Mouse (Mus musculus): ENCODE measurements around the gene Vps37c.
A peak's percentile ranks its signal among the peaks of the same experiment; 100 is the strongest.

The Vps37c gene

DNA sequence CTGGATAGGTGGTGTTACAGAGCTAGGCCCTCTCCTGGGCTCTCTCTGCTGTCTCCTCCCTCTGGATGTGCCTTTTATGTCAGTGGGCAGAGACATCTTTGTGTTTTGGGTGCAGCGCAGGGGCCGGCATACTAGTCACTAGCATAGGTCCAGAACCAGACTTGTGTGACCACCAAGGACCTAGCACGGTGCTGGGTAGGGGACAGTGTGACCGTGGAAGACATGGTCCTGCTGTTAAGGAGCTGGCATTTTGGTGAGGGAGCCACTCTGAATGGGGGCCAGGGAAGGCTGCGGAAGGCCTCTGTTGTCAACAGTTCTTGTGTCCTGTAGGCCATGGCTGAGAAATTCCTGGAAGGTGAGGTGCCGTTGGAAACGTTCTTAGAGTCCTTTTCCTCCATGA, 23.7 kb downstream of the Vps37c start:
- TF ChIP-seq NANOG (IDR thresholded peaks at IDR 0.05; ENCODE audit: borderline replicate concordance, low read length) (no peak), CTCF (conservative IDR thresholded peaks at IDR 0.05; ENCODE audit: low read length) (no peak)

DNA sequence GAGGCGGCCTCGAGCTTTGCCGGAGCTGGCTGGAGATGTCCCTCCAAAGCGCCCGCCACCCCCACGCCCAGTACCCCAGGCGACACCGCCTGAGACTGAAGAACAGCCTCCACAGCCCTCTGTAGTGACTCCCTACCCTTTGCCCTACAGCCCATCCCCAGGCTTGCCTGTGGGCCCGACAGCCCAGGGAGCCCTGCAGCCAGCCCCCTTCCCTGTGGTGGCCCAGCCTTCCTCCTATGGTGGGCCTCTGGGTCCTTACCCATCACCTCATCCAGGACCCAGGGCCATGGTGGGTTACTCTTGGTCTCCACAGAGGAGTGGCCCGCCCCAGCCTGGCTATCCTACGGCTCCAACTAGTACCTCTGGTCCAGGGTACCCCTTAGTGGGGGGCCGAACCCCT, 24.1 kb downstream of the Vps37c start:
- peaks cover 52% of the 10 kb centered on the region for H3K36me3 ChIP-seq (ENCODE audit: insufficient read depth, low read length)
- H3K4me3 ChIP-seq (replicated peaks; ENCODE audit: low read length): no peak overlapping the region
- H3K27me3 ChIP-seq (ENCODE audit: insufficient read depth, low read length): no peaks in the 10 kb centered on the region
- TF ChIP-seq NANOG (IDR thresholded peaks at IDR 0.05; ENCODE audit: borderline replicate concordance, low read length): no peak
- TF ChIP-seq POU5F1 (IDR thresholded peaks at IDR 0.05; ENCODE audit: borderline replicate concordance, low read length): no peak
- TF ChIP-seq CTCF (conservative IDR thresholded peaks at IDR 0.05; ENCODE audit: low read length): no peak
- no peaks in the 10 kb centered on the region for H3K9me3 ChIP-seq (ENCODE audit: low read length)
- H3K4me1 ChIP-seq (replicated peaks; ENCODE audit: low read depth, low read length): peaks cover 42% of the 10 kb centered on the region

More for the DNA sequence above, 23.7 kb downstream of the Vps37c start:
- no peaks in the 10 kb centered on the region for H3K27me3 ChIP-seq (ENCODE audit: insufficient read depth, low read length)
- H3K4me3 ChIP-seq (replicated peaks; ENCODE audit: low read length): no peak overlapping the region
- H3K36me3 ChIP-seq (ENCODE audit: insufficient read depth, low read length): peaks cover 56% of the 10 kb centered on the region
- H3K4me1 ChIP-seq (replicated peaks; ENCODE audit: low read depth, low read length): peaks cover 47% of the 10 kb centered on the region
- H3K9me3 ChIP-seq (ENCODE audit: low read length): no peaks in the 10 kb centered on the region

DNA sequence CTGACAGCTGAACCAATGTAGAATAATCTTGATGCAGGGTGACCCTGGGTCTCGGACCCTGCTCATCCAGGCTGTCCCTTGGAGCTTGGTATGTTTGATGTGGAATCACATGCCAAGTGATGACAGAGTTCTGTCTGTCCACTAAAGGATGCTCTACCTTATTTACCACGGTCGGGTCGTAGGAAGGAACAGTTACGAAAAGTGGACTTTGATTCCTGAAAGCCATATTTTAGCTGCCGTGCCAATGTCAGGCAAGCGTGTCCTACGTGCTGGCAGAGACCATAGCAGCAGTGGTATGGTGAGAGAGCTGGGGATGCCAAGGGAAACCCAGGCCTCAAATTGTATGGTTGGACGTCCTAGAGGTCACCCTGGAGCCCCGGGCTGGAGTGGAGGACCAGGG, 25.0 kb downstream of the Vps37c start:
- H3K27me3 ChIP-seq (ENCODE audit: insufficient read depth, low read length): no peaks in the 10 kb centered on the region
- TF ChIP-seq POU5F1 (IDR thresholded peaks at IDR 0.05; ENCODE audit: borderline replicate concordance, low read length) (no peak), NANOG (IDR thresholded peaks at IDR 0.05; ENCODE audit: borderline replicate concordance, low read length) (no peak), CTCF (conservative IDR thresholded peaks at IDR 0.05; ENCODE audit: low read length) (no peak)
- no peak overlapping the region for H3K4me3 ChIP-seq (replicated peaks; ENCODE audit: low read length)
- H3K36me3 ChIP-seq (ENCODE audit: insufficient read depth, low read length): peaks cover 43% of the 10 kb centered on the region
- peaks cover 38% of the 10 kb centered on the region for H3K4me1 ChIP-seq (replicated peaks; ENCODE audit: low read depth, low read length)
- H3K9me3 ChIP-seq (ENCODE audit: low read length): no peaks in the 10 kb centered on the region

DNA sequence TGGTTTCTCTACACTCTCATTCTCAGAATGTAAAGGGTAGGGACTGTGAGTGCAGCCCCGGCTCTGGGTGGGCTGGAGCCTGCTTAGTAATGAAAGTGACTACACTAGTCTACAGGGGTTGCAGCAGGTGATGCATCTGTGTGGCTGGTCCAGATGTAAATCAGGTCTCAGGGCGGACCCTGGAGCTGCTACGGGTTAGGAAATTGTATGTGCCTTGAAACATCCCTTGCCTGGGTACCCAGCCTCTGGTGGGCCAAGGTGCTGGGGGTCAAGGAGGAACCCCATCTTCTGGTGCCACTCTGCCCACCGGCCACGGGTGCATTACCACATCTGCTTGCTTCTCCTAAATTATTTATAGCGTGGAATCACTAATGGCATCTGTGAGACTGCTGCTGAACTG, 25.6 kb downstream of the Vps37c start:
- Histone ChIP-seq H3K4me3 (replicated peaks; ENCODE audit: low read length) (no peak overlapping the region), H3K36me3 (ENCODE audit: insufficient read depth, low read length) (peaks cover 43% of the 10 kb centered on the region), H3K27me3 (ENCODE audit: insufficient read depth, low read length) (no peaks in the 10 kb centered on the region), H3K9me3 (ENCODE audit: low read length) (no peaks in the 10 kb centered on the region), H3K4me1 (replicated peaks; ENCODE audit: low read depth, low read length) (peaks cover 32% of the 10 kb centered on the region)
- no peak for TF ChIP-seq POU5F1 (IDR thresholded peaks at IDR 0.05; ENCODE audit: borderline replicate concordance, low read length)
- no peak for TF ChIP-seq NANOG (IDR thresholded peaks at IDR 0.05; ENCODE audit: borderline replicate concordance, low read length)
- TF ChIP-seq CTCF (conservative IDR thresholded peaks at IDR 0.05; ENCODE audit: low read length): no peak

DNA sequence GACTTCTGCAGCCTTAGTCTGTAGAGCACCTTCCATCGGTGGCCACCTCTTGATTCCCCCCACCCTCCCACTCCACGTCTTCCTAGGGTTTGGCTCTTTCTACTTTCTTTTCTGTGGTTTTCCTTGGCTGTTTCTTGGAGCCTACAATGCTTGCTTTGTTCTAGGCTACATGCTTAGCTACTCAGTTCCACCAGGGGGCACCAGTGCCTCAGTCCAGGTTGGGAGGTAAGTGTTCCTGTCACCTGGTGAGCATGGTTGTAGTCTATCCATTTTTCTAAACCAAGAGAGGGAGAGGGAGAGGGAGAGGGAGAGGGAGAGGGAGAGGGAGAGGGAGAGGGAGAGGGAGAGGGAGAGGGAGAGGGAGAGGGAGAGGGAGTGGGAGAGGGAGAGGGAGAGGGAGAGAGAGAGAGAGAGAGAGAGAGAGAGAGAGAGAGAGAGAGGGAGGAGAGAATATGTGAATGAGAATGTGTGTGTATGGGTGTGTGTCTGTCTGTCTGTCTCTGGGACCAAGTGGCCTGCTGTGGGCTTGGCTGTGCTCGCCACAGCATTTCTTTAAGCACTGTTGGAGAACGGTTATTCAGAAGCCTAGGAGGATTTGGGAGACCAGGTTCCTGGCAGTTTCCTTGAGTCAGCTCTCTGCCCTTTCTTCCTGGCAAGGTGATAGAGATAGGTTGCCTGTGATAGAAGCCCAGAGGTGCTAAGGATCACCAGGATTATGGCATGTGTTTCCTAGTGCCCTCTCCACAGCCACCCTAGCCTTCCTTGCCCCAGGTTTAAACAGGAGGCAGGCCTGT, 26.3 kb downstream of the Vps37c start:
- Histone ChIP-seq H3K9me3 (ENCODE audit: low read length) (no peaks in the 10 kb centered on the region), H3K4me3 (replicated peaks; ENCODE audit: low read length) (no peak overlapping the region), H3K27me3 (ENCODE audit: insufficient read depth, low read length) (no peaks in the 10 kb centered on the region; the same call in 1 of the 2 replicates), H3K4me1 (replicated peaks; ENCODE audit: low read depth, low read length) (peaks cover 30% of the 10 kb centered on the region), H3K36me3 (ENCODE audit: insufficient read depth, low read length) (peaks cover 43% of the 10 kb centered on the region)
- TF ChIP-seq CTCF (conservative IDR thresholded peaks at IDR 0.05; ENCODE audit: low read length): peak; percentile 84
- no peak for TF ChIP-seq NANOG (IDR thresholded peaks at IDR 0.05; ENCODE audit: borderline replicate concordance, low read length)

DNA sequence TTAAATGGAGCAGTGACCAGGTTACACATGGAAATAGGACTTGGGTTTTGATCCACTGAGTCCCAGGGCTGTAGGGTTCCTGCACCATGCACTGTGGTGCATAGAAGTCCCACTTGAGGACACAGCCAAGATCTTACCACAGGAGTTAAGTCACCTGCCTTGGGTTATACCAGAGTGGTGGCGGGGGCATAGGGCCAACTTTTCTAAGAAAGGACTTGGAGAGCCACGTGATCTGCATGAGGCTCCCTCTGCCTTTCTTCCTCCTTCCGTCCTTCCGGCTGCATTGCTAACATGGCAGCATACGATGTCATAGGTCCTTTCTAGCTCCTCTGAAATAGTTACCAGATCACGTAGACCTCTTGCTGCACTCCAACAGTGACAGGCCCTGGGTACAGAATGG, 26.9 kb downstream of the Vps37c start:
- Histone ChIP-seq H3K27me3 (ENCODE audit: insufficient read depth, low read length) (no peaks in the 10 kb centered on the region; the same call in 1 of the 2 replicates), H3K4me3 (replicated peaks; ENCODE audit: low read length) (no peak overlapping the region), H3K4me1 (replicated peaks; ENCODE audit: low read depth, low read length) (peaks cover 31% of the 10 kb centered on the region), H3K9me3 (ENCODE audit: low read length) (no peaks in the 10 kb centered on the region), H3K36me3 (ENCODE audit: insufficient read depth, low read length) (peaks cover 38% of the 10 kb centered on the region)
- TF ChIP-seq CTCF (conservative IDR thresholded peaks at IDR 0.05; ENCODE audit: low read length) (no peak), POU5F1 (IDR thresholded peaks at IDR 0.05; ENCODE audit: borderline replicate concordance, low read length) (no peak), NANOG (IDR thresholded peaks at IDR 0.05; ENCODE audit: borderline replicate concordance, low read length) (no peak)

DNA sequence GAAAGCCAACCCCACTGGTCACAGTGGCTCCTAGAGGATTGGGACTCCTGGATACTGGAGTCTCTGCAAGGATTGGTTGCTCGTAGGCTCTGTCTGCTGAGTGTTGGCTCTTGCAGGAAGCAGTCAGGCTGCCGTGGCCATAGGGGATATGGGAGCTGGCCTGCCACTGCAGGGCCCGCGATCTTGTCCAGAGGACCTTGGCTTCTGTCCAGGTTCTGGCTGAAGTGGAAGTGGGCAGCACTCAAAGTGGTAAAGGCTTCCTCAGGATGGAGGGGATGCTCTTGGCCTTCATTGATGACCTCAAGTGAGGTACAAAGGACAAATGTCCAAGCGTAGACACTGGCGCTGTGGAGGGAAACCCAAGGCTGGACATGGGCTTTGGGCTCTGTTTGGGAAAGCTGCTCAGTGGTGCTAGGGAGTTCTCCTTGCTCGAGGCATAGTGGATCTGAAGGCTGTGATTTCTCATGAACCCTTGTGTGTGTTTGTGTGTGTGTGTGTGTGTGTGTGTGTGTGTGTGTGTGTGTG, 29.8 kb downstream of the Vps37c start:
- TF ChIP-seq NANOG (IDR thresholded peaks at IDR 0.05; ENCODE audit: borderline replicate concordance, low read length) (no peak), POU5F1 (IDR thresholded peaks at IDR 0.05; ENCODE audit: borderline replicate concordance, low read length) (no peak), CTCF (conservative IDR thresholded peaks at IDR 0.05; ENCODE audit: low read length) (no peak)
- H3K27me3 ChIP-seq (ENCODE audit: insufficient read depth, low read length): peaks cover 6% of the 10 kb centered on the region; the same call in 1 of the 2 replicates
- peaks cover 34% of the 10 kb centered on the region for H3K4me1 ChIP-seq (replicated peaks; ENCODE audit: low read depth, low read length)
- H3K36me3 ChIP-seq (ENCODE audit: insufficient read depth, low read length): peaks cover 11% of the 10 kb centered on the region
- H3K4me3 ChIP-seq (replicated peaks; ENCODE audit: low read length): no peak overlapping the region
- no peaks in the 10 kb centered on the region for H3K9me3 ChIP-seq (ENCODE audit: low read length)

DNA sequence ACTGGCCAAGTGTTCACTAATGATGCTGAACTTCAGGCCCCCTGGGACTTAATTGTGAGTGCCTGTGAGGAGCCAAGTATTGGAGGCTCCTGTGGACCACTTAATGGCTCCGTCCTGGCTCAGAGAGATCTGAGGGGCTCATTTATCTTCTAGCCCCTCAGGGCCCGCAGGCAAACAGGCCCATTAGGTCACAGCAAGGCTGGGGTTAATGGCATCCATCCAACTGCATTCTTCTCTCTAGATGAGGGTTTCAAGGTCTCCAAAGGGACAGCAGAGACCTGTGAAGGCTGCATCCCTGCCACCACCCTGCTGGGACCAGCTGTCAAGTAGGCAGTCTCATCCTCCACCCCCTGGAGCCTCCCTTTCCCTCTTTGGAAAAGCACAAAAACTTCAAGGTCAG, 31.2 kb downstream of the Vps37c start:
- H3K27me3 ChIP-seq (ENCODE audit: insufficient read depth, low read length): peaks cover 7% of the 10 kb centered on the region; the same call in 1 of the 2 replicates
- H3K36me3 ChIP-seq (ENCODE audit: insufficient read depth, low read length): no peaks in the 10 kb centered on the region
- TF ChIP-seq POU5F1 (IDR thresholded peaks at IDR 0.05; ENCODE audit: borderline replicate concordance, low read length) (no peak), NANOG (IDR thresholded peaks at IDR 0.05; ENCODE audit: borderline replicate concordance, low read length) (peak; percentile 5; the same call in 1 of the 2 replicates)
- no peak overlapping the region for H3K4me3 ChIP-seq (replicated peaks; ENCODE audit: low read length)
- H3K4me1 ChIP-seq (replicated peaks; ENCODE audit: low read depth, low read length): peaks cover 45% of the 10 kb centered on the region
- H3K9me3 ChIP-seq (ENCODE audit: low read length): no peaks in the 10 kb centered on the region
